Mouse (Mus musculus) CH12.LX (cell line): ENCODE measurements at regions not wholly inside any gene's neighbourhood (a gene's known extent, or its start where the extent isn't known, plus 50 kb on each side); places are given as distances from the start of the nearest gene placed in this dataset.

Experiments used
- DNase-seq: peaks from one replicate; pipeline ENCODE4 v3.0.0-alpha.2; 2013; ENCODE audit errors: extremely low read depth
- H3K27ac ChIP-seq: 2 replicates; pipeline ENCODE4 v1.5.1; 2012; ENCODE audit warnings: low read depth, mild to moderate bottlenecking, control low read depth, moderate library complexity; ENCODE audit not compliant: insufficient read depth
- H3K27me3 ChIP-seq: replicated peaks from 2 replicates; pipeline ENCODE3; 2012; ENCODE audit warnings: inconsistent platforms
- H3K36me3 ChIP-seq, 2 experiments: replicated peaks in 1 of 2; 2 replicates each; pipeline versions ENCODE3 to v1.6.1; 2012; ENCODE audit warnings: inconsistent platforms in 1 of 2, low read length in 1 of 2, mild to moderate bottlenecking in 1 of 2, mixed read lengths in 1 of 2, moderate library complexity in 1 of 2; ENCODE audit not compliant: control insufficient read depth in 1 of 2, insufficient read depth in 1 of 2
- H3K4me1 ChIP-seq, 2 experiments: 2 replicates each; pipeline ENCODE4 v1.6.1; 2012; ENCODE audit warnings: inconsistent platforms in 1 of 2, moderate library complexity in 1 of 2; ENCODE audit not compliant: insufficient read depth in 2 of 2, control insufficient read depth in 1 of 2
- H3K4me2 ChIP-seq: 2 replicates; pipeline ENCODE4 v1.6.1; 2012; ENCODE audit warnings: low read depth, mild to moderate bottlenecking, control low read depth; ENCODE audit not compliant: poor library complexity, insufficient read depth, severe bottlenecking
- H3K4me3 ChIP-seq, 3 experiments: fragments of 150-350 bp in 1 of 3; sonication (generic) in 1 of 3; replicated peaks in 1 of 3; 2 replicates each; pipeline versions ENCODE3 to v1.5.1; 2011 to 2012; ENCODE audit warnings: low read depth in 2 of 3, low read length in 2 of 3, mild to moderate bottlenecking in 2 of 3, moderate library complexity in 2 of 3, control low read depth in 1 of 3, improper control_type of control experiment in 1 of 3, inconsistent platforms in 1 of 3, mixed read lengths in 1 of 3; ENCODE audit not compliant: poor library complexity in 1 of 3
- H3K79me2 ChIP-seq: replicated peaks from 2 replicates; pipeline ENCODE4 v1.6.1; 2012; ENCODE audit warnings: mild to moderate bottlenecking, moderate library complexity; ENCODE audit not compliant: control insufficient read depth, poor library complexity, insufficient read depth, severe bottlenecking; ENCODE audit errors: extremely low read depth
- H3K9ac ChIP-seq: 2 replicates; pipeline ENCODE4 v1.6.1; 2012; ENCODE audit warnings: low read depth, mild to moderate bottlenecking, control low read depth, moderate library complexity; ENCODE audit not compliant: insufficient read depth
- H3K9me3 ChIP-seq: replicated peaks from 2 replicates; pipeline ENCODE3; 2012; ENCODE audit warnings: low read length, inconsistent platforms, mixed read lengths
- CHD1 ChIP-seq: IDR thresholded peaks from 2 replicates; pipeline ENCODE4 v1.6.1; 2012; ENCODE audit warnings: low read depth, low read length, improper control_type of control experiment, inconsistent platforms
- CTCF ChIP-seq, 2 experiments: IDR thresholded peaks in 1 of 2; conservative IDR thresholded peaks in 1 of 2; 2 replicates each; pipeline ENCODE4 v1.5.1; 2011 to 2012; ENCODE audit warnings: low read depth in 2 of 2, low read length in 2 of 2, improper control_type of control experiment in 1 of 2, inconsistent platforms in 1 of 2, mild to moderate bottlenecking in 1 of 2, moderate library complexity in 1 of 2
- EP300 ChIP-seq: IDR thresholded peaks from 2 replicates; pipeline ENCODE4 v1.6.1; 2011; ENCODE audit warnings: low read length, improper control_type of control experiment
- ETS1 ChIP-seq: conservative IDR thresholded peaks from 2 replicates; pipeline ENCODE4 v1.6.1; 2012; ENCODE audit warnings: low read depth, mild to moderate bottlenecking, inconsistent platforms, low read length, improper control_type of control experiment, moderate library complexity
- GABPA ChIP-seq: IDR thresholded peaks from 2 replicates; pipeline ENCODE4 v1.6.1; 2012; ENCODE audit warnings: low read depth, low read length, improper control_type of control experiment, inconsistent platforms; ENCODE audit not compliant: insufficient replicate concordance
- HCFC1 ChIP-seq: IDR thresholded peaks from 2 replicates; pipeline ENCODE4 v1.6.1; 2012; ENCODE audit warnings: low read depth, mild to moderate bottlenecking, inconsistent platforms, low read length, improper control_type of control experiment
- JUN ChIP-seq: IDR thresholded peaks from 2 replicates; pipeline ENCODE4 v1.6.1; 2011; ENCODE audit warnings: low read depth, mild to moderate bottlenecking, low read length, improper control_type of control experiment, moderate library complexity; ENCODE audit not compliant: insufficient read depth
- JUND ChIP-seq: conservative IDR thresholded peaks from 2 replicates; pipeline ENCODE4 v1.6.1; 2011; ENCODE audit warnings: low read depth, low read length, improper control_type of control experiment
- KAT2A ChIP-seq: IDR thresholded peaks from 2 replicates; pipeline ENCODE4 v1.6.1; 2012; ENCODE audit warnings: low read length, improper control_type of control experiment, inconsistent platforms; ENCODE audit not compliant: insufficient replicate concordance
- MAZ ChIP-seq: IDR thresholded peaks from 2 replicates; pipeline ENCODE4 v1.6.1; 2012; ENCODE audit warnings: low read depth, mild to moderate bottlenecking, inconsistent platforms, low read length, improper control_type of control experiment, moderate library complexity
- MEF2A ChIP-seq: IDR thresholded peaks from 2 replicates; pipeline ENCODE4 v1.6.1; 2014; ENCODE audit warnings: low read depth, mild to moderate bottlenecking, inconsistent platforms, low read length, improper control_type of control experiment, borderline replicate concordance
- NELFE ChIP-seq: IDR thresholded peaks from 2 replicates; pipeline ENCODE4 v1.6.1; 2011; ENCODE audit warnings: low read depth, low read length, improper control_type of control experiment
- PAX5 ChIP-seq: IDR thresholded peaks from 2 replicates; pipeline ENCODE4 v1.6.1; 2012; ENCODE audit warnings: low read length, inconsistent platforms, mixed read lengths
- POLR2AphosphoS2 ChIP-seq: IDR thresholded peaks from 2 replicates; pipeline ENCODE4 v1.6.1; 2011; ENCODE audit warnings: low read depth, low read length, improper control_type of control experiment
- SIN3A ChIP-seq: IDR thresholded peaks from 2 replicates; pipeline ENCODE4 v1.6.1; 2012; ENCODE audit warnings: low read length, improper control_type of control experiment, inconsistent platforms
- TBP ChIP-seq: conservative IDR thresholded peaks from 2 replicates; pipeline ENCODE4 v1.6.1; 2011; ENCODE audit warnings: low read depth, low read length, improper control_type of control experiment
- TCF12 ChIP-seq: IDR thresholded peaks from 2 replicates; pipeline ENCODE4 v1.6.1; 2014; ENCODE audit warnings: low read depth, mild to moderate bottlenecking, inconsistent platforms, low read length, improper control_type of control experiment
- UBTF ChIP-seq: IDR thresholded peaks from 2 replicates; pipeline ENCODE4 v1.6.1; 2012; ENCODE audit warnings: low read depth, mild to moderate bottlenecking, inconsistent platforms, low read length, improper control_type of control experiment, moderate library complexity
- USF1 ChIP-seq: IDR thresholded peaks from 2 replicates; pipeline ENCODE4 v1.6.1; 2014; ENCODE audit warnings: low read depth, mild to moderate bottlenecking, inconsistent platforms, low read length, improper control_type of control experiment
- USF2 ChIP-seq: conservative IDR thresholded peaks from 2 replicates; pipeline ENCODE4 v1.6.1; 2011; ENCODE audit warnings: low read depth, low read length, improper control_type of control experiment
- ZMIZ1 ChIP-seq: IDR thresholded peaks from 2 replicates; pipeline ENCODE4 v1.6.1; 2012; ENCODE audit warnings: low read depth, mild to moderate bottlenecking, inconsistent platforms, low read length, improper control_type of control experiment
- ZNF384 ChIP-seq: IDR thresholded peaks from 2 replicates; pipeline ENCODE4 v1.6.1; 2012; ENCODE audit warnings: low read depth, low read length, improper control_type of control experiment, inconsistent platforms
- dilution Hi-C: fragments of 300-500 bp; cut with MboI; formaldehyde crosslinking; loops from 2 replicates; pipeline ENCODE4 v1.14.3; 2020; ENCODE audit warnings: low sequenced_read_pairs; ENCODE audit not compliant: extremely low pct_unique_long_range_greater_than_20kb, extremely low pct_ligation_motif_present
- in situ Hi-C: fragments of 300-500 bp; cut with MboI; formaldehyde crosslinking; loops from 3 replicates; pipeline ENCODE4 v1.14.3; 2019; ENCODE audit warnings: low sequenced_read_pairs, low pct_ligation_motif_present, low pct_unique_long_range_greater_than_20kb, mixed read lengths

GRCm38 (mm10) chr7:137593570-137593969, 156.2 kb downstream of the Glrx3 start (continued):
- TF ChIP-seq ZMIZ1, result no peak
- TF ChIP-seq USF1, result no peak
- no peak for TF ChIP-seq GABPA
- peak; percentile 41; the same call in 1 of the 2 replicates for TF ChIP-seq EP300
- TF ChIP-seq ETS1, result peak; percentile 52
- TF ChIP-seq TBP, result no peak
- no peak for TF ChIP-seq PAX5
- TF ChIP-seq POLR2AphosphoS2, result no peak
- TF ChIP-seq UBTF, result no peak
- TF ChIP-seq CTCF (conservative IDR thresholded peaks at IDR 0.05 in 1 of 2, IDR thresholded peaks at IDR 0.05 in 1 of 2; ENCODE audit: low read depth in 2 of 2, low read length in 2 of 2), result no peak
- no peak for TF ChIP-seq KAT2A
- no peak for TF ChIP-seq JUND
- no peak for TF ChIP-seq JUN
- TF ChIP-seq HCFC1, result no peak
- no peak for TF ChIP-seq NELFE
- TF ChIP-seq CHD1, result no peak
- TF ChIP-seq MAZ, result no peak
- no peak for TF ChIP-seq USF2
- peak; percentile 52; the same call in 1 of the 2 replicates for TF ChIP-seq SIN3A

- peaks cover 68% of the 10 kb centered on the region for H3K27me3 ChIP-seq
- no peak overlapping the region for H3K9ac ChIP-seq
- dilution Hi-C loops, result no loop called here
- TF ChIP-seq HCFC1, result no peak
- TF ChIP-seq ZNF384, result no peak
- TF ChIP-seq GABPA, result no peak
- no peak for TF ChIP-seq POLR2AphosphoS2
- TF ChIP-seq KAT2A, result no peak
- no peak for TF ChIP-seq ZMIZ1
- TF ChIP-seq SIN3A, result no peak
- no peak for TF ChIP-seq JUND
- TF ChIP-seq NELFE, result no peak
- TF ChIP-seq MAZ, result no peak
- TF ChIP-seq MEF2A, result no peak
- no peak for TF ChIP-seq TCF12
- H3K36me3 ChIP-seq, result no peaks in the 10 kb centered on the region
- no peak overlapping the region for H3K27ac ChIP-seq
- H3K4me1 ChIP-seq, result peaks cover 7 to 14% of the 10 kb centered on the region in 2 experiments
- H3K9me3 ChIP-seq, result peaks cover 7% of the 10 kb centered on the region
- H3K79me2 ChIP-seq, result no peaks in the 10 kb centered on the region
- no peak for DNase-seq
- H3K4me2 ChIP-seq, result no peak overlapping the region
- no peak overlapping the region for H3K4me3 ChIP-seq
- in situ Hi-C loops, result no loop called here
Measured at GRCm38 (mm10) chr7:137595567-137595966, 158.2 kb downstream of the Glrx3 start.
